Mouse (Mus musculus): Measurements from ENCODE around the gene Klhdc1.

GRCm38 (mm10) chr12:69332147-69332546 lies 91.2 kb downstream of the Klhdc1 start:
- TF ChIP-seq CTCF (IDR thresholded peaks at IDR 0.05; ENCODE audit: control insufficient read depth, insufficient read depth, insufficient read length) = no peak
- no peak for TF ChIP-seq MYOG (IDR thresholded peaks at IDR 0.05; ENCODE audit: control insufficient read depth, extremely low read depth, insufficient read length)
- TF ChIP-seq MAX (IDR thresholded peaks at IDR 0.05) = no peak
- TF ChIP-seq USF1 (IDR thresholded peaks at IDR 0.05; ENCODE audit: low read depth) = no peak
- no peak for TF ChIP-seq MYOD1 (IDR thresholded peaks at IDR 0.05; ENCODE audit: control insufficient read depth, insufficient read length, low read depth)
- TF ChIP-seq FOSL1 (IDR thresholded peaks at IDR 0.05; ENCODE audit: insufficient read depth, low read length, poor library complexity, severe bottlenecking) = no peak
